Comparison of ENCODE assay signal across 20 mouse cellular contexts in the genomic region with DNA sequence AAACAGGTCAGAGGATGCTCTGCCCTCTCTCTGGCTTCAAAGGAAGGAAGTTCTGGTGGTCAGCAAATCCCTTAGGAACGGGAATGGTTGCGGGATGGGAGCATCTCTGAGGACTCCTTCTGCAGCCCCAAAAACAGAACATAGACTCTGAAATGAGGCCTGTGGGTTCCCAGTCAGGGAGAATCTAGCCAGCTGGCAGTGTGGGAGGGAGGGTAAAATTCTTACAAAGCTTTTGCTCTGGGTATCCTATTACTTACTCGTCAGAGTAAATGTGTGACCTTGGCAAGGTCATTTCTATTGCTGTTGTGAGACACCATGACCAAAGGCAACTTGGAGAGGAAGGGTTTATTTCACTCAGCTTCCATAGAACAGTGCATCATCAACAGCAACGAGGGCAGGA. TPM values are rescaled to one million over a fixed set of nuclear protein-coding genes. Genes with fewer than 3 reads are reported as not detected.
DNase-seq lines count a peak whose midpoint lies in the region; ATAC-seq and TF ChIP-seq lines count a peak whose summit lies in the region.
"Had no signal": no experiment of that assay in that cellular context is flagged by ENCODE, and none has a peak within 500 bp of the region (broad histone marks: within the 10 kb centered on the region; RNA-seq: fewer than 3 reads in every experiment).

No protein-coding gene starts in this region.

- H3K9ac ChIP-seq in forebrain, embryonic 15.5 days (replicated peaks): no peak overlapping the region
- no peak overlapping the region for H3K9ac ChIP-seq in forebrain, postnatal 0 days
- H3K9ac ChIP-seq in hindbrain, embryonic 15.5 days: no peak overlapping the region
- H3K9ac ChIP-seq in hindbrain, embryonic 14.5 days: no peak overlapping the region
- no peak overlapping the region for H3K9ac ChIP-seq in neural tube, embryonic 15.5 days (replicated peaks)
- H3K9ac ChIP-seq: limb, embryonic 13.5 days; liver, embryonic 14.5 days; midbrain, embryonic 12.5 days had no signal

- H3K4me2 ChIP-seq in forebrain, embryonic 15.5 days (replicated peaks): no peak overlapping the region
- no peak overlapping the region for H3K4me2 ChIP-seq in forebrain, postnatal 0 days (ENCODE audit: low read depth)
- no peak overlapping the region for H3K4me2 ChIP-seq in hindbrain, embryonic 15.5 days
- no peak overlapping the region for H3K4me2 ChIP-seq in hindbrain, embryonic 14.5 days (replicated peaks)
- no peak overlapping the region for H3K4me2 ChIP-seq in neural tube, embryonic 15.5 days
- H3K4me2 ChIP-seq: limb, embryonic 13.5 days; midbrain, embryonic 12.5 days had no signal

- peaks cover 23% of the 10 kb centered on the region for H3K4me1 ChIP-seq in forebrain, embryonic 15.5 days
- peaks cover 19% of the 10 kb centered on the region for H3K4me1 ChIP-seq in forebrain, postnatal 0 days (ENCODE audit: insufficient read depth)
- H3K4me1 ChIP-seq in hindbrain, embryonic 15.5 days (replicated peaks): peaks cover 42% of the 10 kb centered on the region
- peaks cover 35% of the 10 kb centered on the region for H3K4me1 ChIP-seq in hindbrain, embryonic 14.5 days (replicated peaks; ENCODE audit: control insufficient read depth, insufficient read depth, low read length)
- peaks cover 39% of the 10 kb centered on the region for H3K4me1 ChIP-seq in neural tube, embryonic 15.5 days

- H3K36me3 ChIP-seq in forebrain, embryonic 15.5 days: peaks cover 11% of the 10 kb centered on the region
- H3K36me3 ChIP-seq in forebrain, postnatal 0 days (ENCODE audit: insufficient read depth): peaks cover 27% of the 10 kb centered on the region
- peaks cover 8% of the 10 kb centered on the region for H3K36me3 ChIP-seq in hindbrain, embryonic 15.5 days
- peaks cover 11% of the 10 kb centered on the region for H3K36me3 ChIP-seq in hindbrain, embryonic 14.5 days (replicated peaks; ENCODE audit: control insufficient read depth, insufficient read depth)
- peaks cover 16% of the 10 kb centered on the region for H3K36me3 ChIP-seq in neural tube, embryonic 15.5 days

- H3K4me3 ChIP-seq in forebrain, embryonic 15.5 days: no peak overlapping the region
- H3K4me3 ChIP-seq in forebrain, postnatal 0 days (ENCODE audit: low read depth, low read length): no peak overlapping the region
- H3K4me3 ChIP-seq in hindbrain, embryonic 15.5 days: no peak overlapping the region
- no peak overlapping the region for H3K4me3 ChIP-seq in hindbrain, embryonic 14.5 days (replicated peaks; ENCODE audit: low read length)
- H3K4me3 ChIP-seq in neural tube, embryonic 15.5 days (replicated peaks): no peak overlapping the region
- H3K4me3 ChIP-seq: erythroblast, embryonic 14.5 days; heart, embryonic 15.5 days; limb, embryonic 13.5 days; midbrain, embryonic 12.5 days; myocyte had no signal

- peak overlapping the region; percentile 96 for H3K27ac ChIP-seq in forebrain, embryonic 15.5 days (replicated peaks)
- H3K27ac ChIP-seq in forebrain, postnatal 0 days (ENCODE audit: low read depth, low read length): no peak overlapping the region
- H3K27ac ChIP-seq in hindbrain, embryonic 15.5 days (replicated peaks): 0 out of 2 replicates have a peak overlapping the region, but pooled peaks have one; percentile 86
- H3K27ac ChIP-seq in hindbrain, embryonic 14.5 days: no peak overlapping the region
- 0 out of 2 replicates have a peak overlapping the region, but pooled peaks have one; percentile 84 for H3K27ac ChIP-seq in neural tube, embryonic 15.5 days (replicated peaks)
- H3K27ac ChIP-seq: limb, embryonic 13.5 days; liver, embryonic 14.5 days had no signal

- ATAC-seq in forebrain, embryonic 15.5 days (replicated peaks): no peak
- ATAC-seq in forebrain, postnatal 0 days: no peak
- ATAC-seq in hindbrain, embryonic 15.5 days (ENCODE audit: low FRiP score, low read depth): no peak
- no peak for ATAC-seq in hindbrain, embryonic 14.5 days (ENCODE audit: low FRiP score)
- no peak for ATAC-seq in neural tube, embryonic 15.5 days (ENCODE audit: low FRiP score)

- no peaks in the 10 kb centered on the region for H3K27me3 ChIP-seq in forebrain, embryonic 15.5 days
- H3K27me3 ChIP-seq in forebrain, postnatal 0 days (ENCODE audit: insufficient read depth, low read length): no peaks in the 10 kb centered on the region
- H3K27me3 ChIP-seq in hindbrain, embryonic 15.5 days: no peaks in the 10 kb centered on the region
- H3K27me3 ChIP-seq in hindbrain, embryonic 14.5 days (ENCODE audit: control insufficient read depth, insufficient read depth, low read length): no peaks in the 10 kb centered on the region
- H3K27me3 ChIP-seq in neural tube, embryonic 15.5 days (replicated peaks): no peaks in the 10 kb centered on the region
- H3K27me3 ChIP-seq: heart, embryonic 15.5 days; limb, embryonic 13.5 days; midbrain, embryonic 12.5 days had no signal

- WGBS in forebrain, embryonic 15.5 days: 84% methylated on average over 4 of the region's 4 CpGs
- 84% methylated on average over 4 of the region's 4 CpGs for WGBS in forebrain, postnatal 0 days
- WGBS in hindbrain, embryonic 15.5 days: 82% methylated on average over 4 of the region's 4 CpGs
- 85% methylated on average over 4 of the region's 4 CpGs for WGBS in hindbrain, embryonic 14.5 days
- 84% methylated on average over 4 of the region's 4 CpGs for WGBS in neural tube, embryonic 15.5 days

- TF ChIP-seq CTCF in forebrain, postnatal 0 days (IDR thresholded peaks at IDR 0.05; ENCODE audit: low read depth): no peak

- DNase-seq in forebrain, postnatal 0 days: no peak
- no peak for DNase-seq in hindbrain, embryonic 14.5 days (ENCODE audit: low spot score)
- DNase-seq in right cerebral cortex, adult 2 months (ENCODE audit: low spot score in 2 of 2): peak; percentile 68 to 77
- no peak for DNase-seq in right cerebral cortex, postnatal 4 days
- DNase-seq in ovary, postnatal 10 days (ENCODE audit: low spot score): no peak
- DNase-seq: adrenal gland, adult 8-10 months; cerebellum, adult 11 months; cerebellum, postnatal 36 days; heart, adult 2 months; kidney, adult 8-10 months; kidney, postnatal 25 days had no signal

- H3K9me3 ChIP-seq in forebrain, embryonic 15.5 days: 0 out of 2 replicates have a peak, but pooled peaks cover 4% of the 10 kb centered on the region
- no peaks in the 10 kb centered on the region for H3K9me3 ChIP-seq in forebrain, postnatal 0 days (ENCODE audit: low read length)
- no peaks in the 10 kb centered on the region for H3K9me3 ChIP-seq in hindbrain, embryonic 15.5 days
- H3K9me3 ChIP-seq in hindbrain, embryonic 14.5 days (ENCODE audit: control insufficient read depth, low read length): no peaks in the 10 kb centered on the region
- no peaks in the 10 kb centered on the region for H3K9me3 ChIP-seq in neural tube, embryonic 15.5 days (replicated peaks)
- H3K9me3 ChIP-seq: heart, embryonic 15.5 days had no signal

RNA-seq across cellular contexts. Expression of gene Clstn1, which starts 24.9 kb away (rescaled TPM):
- 107 and 111 TPM in 2 replicates for polyA plus RNA-seq in forebrain, embryonic 15.5 days (2015; fragmentation: Nextera tagmentation; extraction: Ambion mirVana)
- 367 and 451 TPM in 2 replicates for total RNA-seq in forebrain, postnatal 0 days (2014; rRNA removed)
- 142 and 179 TPM in 2 replicates for polyA plus RNA-seq in forebrain, postnatal 0 days (2015; fragmentation: Nextera tagmentation; extraction: Ambion mirVana)
- 178 and 198 TPM in 2 replicates for polyA plus RNA-seq in hindbrain, embryonic 15.5 days (2015; fragmentation: Nextera tagmentation; extraction: Ambion mirVana)
- polyA plus RNA-seq in hindbrain, embryonic 14.5 days (2014; fragmentation: Nextera tagmentation; extraction: Ambion mirVana): 147 and 154 TPM in 2 replicates
- 142 and 188 TPM in 2 replicates for polyA plus RNA-seq in neural tube, embryonic 15.5 days (2015; fragmentation: Nextera tagmentation; extraction: Ambion mirVana)

RNA-seq across cellular contexts. Expression of gene Ctnnbip1, which starts 43.4 kb away (rescaled TPM):
- 98.1 and 113 TPM in 2 replicates for polyA plus RNA-seq in forebrain, embryonic 15.5 days (2015; fragmentation: Nextera tagmentation; extraction: Ambion mirVana)
- total RNA-seq in forebrain, postnatal 0 days (2014; rRNA removed): 98.6 and 105 TPM in 2 replicates
- 126 and 134 TPM in 2 replicates for polyA plus RNA-seq in forebrain, postnatal 0 days (2015; fragmentation: Nextera tagmentation; extraction: Ambion mirVana)
- 101 and 105 TPM in 2 replicates for polyA plus RNA-seq in hindbrain, embryonic 15.5 days (2015; fragmentation: Nextera tagmentation; extraction: Ambion mirVana)
- polyA plus RNA-seq in hindbrain, embryonic 14.5 days (2014; fragmentation: Nextera tagmentation; extraction: Ambion mirVana): 99.0 and 100 TPM in 2 replicates
- 92.7 and 103 TPM in 2 replicates for polyA plus RNA-seq in neural tube, embryonic 15.5 days (2015; fragmentation: Nextera tagmentation; extraction: Ambion mirVana)

Comparison
In these comparisons a context has a peak if more than half of its experiments do, and no peak if none do; other contexts are left out.
1. H3K27ac ChIP-seq: peak in forebrain, embryonic 15.5 days (single experiment), hindbrain, embryonic 15.5 days (single experiment) and neural tube, embryonic 15.5 days (single experiment); none in forebrain, postnatal 0 days (single experiment) and hindbrain, embryonic 14.5 days (single experiment).
2. DNase-seq: peak in right cerebral cortex, adult 2 months (2 of 2); none in forebrain, postnatal 0 days (single experiment), hindbrain, embryonic 14.5 days (single experiment), right cerebral cortex, postnatal 4 days (single experiment) and ovary, postnatal 10 days (single experiment).